Mouse (Mus musculus): ENCODE results near the gene Fkbp2.

The Fkbp2 gene

DNA sequence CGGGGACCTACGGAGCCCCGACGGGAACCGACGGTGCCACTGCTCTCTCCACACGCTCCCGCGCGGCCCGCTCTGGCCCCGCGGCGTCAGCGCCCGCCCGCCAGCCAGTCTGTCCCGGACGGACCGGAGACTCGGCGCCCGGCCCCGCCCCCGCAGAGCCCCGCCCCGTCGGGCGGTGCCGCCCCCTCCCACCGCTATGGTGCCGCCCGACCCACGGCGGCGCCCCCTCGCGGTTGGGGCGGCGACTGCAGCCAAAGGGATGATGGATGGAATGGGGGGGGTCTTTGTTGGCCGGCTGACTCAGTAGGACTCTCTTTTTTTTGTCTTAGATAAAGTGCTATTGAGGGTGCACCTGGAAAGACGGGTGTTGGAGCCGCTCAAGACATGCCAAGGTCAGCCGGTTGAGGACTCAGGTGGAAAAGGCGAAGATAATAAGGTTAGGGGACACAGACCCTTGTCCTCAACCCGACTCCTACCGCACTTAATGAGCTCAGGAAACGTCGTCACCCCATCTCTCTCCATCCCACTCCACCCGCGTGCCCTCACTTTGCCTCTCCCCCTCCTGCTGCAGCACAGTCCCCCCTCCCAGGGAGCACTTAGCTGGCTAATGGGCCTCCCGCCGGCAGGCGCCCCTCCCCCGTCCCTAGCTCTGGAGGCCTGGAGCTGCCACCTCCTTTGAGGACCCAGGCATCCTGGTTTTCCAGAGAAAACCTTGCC lies 10.5 kb downstream of the Fkbp2 start:
- DNase-seq, result peak; percentile 59

DNA sequence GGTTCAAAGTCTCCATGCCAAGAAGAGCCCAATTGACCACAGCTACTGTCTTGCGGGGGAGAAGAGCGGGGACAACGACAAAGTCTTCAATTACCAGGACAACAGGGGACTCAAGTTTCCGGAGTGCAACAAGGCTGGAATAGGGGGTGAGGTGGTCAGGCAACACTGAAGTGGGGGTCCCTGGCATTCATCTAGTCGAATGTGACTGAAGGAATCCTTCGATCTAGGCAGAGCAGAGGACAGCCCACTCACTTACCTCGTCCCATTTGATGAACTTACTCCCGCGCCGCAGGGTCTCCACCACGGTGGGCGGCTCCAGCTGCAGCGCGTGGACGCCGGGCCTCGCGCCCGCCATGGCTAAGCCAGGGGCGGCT lies 11.0 kb downstream of the Fkbp2 start:
- DNase-seq, result no peak

- no peak for DNase-seq
Observed at GRCm38 (mm10) chr19:6968491-6969271, 11.6 kb downstream of the Fkbp2 start.

DNA sequence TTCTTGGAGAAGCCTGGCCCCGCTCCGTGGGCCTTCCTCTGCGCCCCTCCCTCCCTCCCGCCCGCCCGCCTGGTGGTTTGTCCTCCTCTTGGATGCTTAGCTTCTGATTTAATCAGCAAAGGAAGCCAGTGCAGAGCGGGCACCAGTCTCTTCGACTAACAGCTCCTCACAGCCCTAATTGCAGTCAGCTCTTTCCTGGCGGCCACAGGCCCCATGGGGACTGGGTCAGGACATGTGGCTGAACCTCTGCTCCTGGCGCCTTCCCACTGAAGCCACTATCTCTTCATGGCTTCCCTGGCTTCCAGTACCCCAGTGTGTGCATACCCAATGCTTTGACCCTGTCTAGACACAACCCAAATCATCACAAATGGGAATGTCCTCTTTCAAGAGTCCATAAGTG lies 23.8 kb downstream of the Fkbp2 start:
- DNase-seq, result no peak

DNA sequence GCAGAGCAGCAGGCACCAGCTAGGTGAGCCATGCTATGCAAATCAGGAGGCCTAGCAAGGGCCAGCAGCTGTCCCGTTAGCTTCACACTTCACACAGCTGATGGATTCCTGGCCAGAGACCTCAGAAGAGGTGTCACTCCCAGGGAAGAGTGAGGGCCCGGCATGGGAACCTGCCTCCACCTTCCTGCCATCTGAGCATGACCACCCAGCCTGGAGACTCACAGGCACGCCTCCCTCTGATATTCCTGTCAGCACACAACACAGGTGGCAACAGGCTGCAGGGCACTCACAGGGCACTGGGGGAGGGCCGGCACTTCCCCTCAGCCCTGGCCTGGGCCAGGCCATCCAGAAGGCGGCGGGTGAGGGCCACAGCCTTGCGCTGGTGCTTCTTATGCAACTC lies 24.9 kb downstream of the Fkbp2 start:
- DNase-seq, result no peak

- no peak for DNase-seq
Observed at GRCm38 (mm10) chr19:6954046-6954445, 26.3 kb downstream of the Fkbp2 start.

- DNase-seq, result no peak
Observed at GRCm38 (mm10) chr19:6952712-6953037, 27.6 kb downstream of the Fkbp2 start.

DNA sequence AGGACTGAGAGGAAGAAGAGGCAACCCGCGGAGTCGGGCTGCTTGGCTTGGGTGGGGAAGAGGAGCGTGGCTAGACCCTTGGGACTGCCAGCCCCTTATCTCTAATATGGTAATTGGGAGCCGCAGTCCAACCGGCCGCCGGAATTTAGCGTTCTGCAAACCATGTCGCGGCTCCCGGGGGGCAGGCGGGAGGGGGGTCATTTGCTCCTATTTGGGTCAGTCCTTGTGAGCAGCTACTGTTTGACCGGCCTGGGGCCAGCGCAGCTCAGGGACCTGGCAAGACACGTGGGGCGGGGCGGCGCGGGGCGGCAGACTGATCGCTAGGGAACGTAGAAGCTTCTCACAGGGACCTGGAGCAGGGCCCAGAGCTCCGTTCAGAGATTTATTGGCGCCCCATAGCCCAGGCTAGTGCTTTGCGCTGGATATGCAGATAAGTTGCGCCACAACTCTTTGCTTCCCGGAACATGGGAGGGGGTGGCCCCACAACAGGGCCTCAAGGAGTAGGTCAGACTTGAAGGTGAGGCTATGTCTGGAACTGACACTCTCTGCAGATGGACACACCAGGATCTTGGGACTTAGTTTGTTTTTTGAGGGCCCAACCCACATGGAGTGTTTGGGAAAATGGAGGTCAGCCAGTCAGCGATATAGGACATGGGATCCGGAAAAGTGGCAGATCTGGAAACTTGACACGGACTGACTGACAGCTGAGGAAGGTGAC lies 28.1 kb downstream of the Fkbp2 start:
- peak; percentile 67 for DNase-seq

GRCm38 (mm10) chr19:6951381-6951968 lies 28.8 kb downstream of the Fkbp2 start:
- peak; percentile 82 for DNase-seq

- peak; percentile 52 for DNase-seq
Observed at GRCm38 (mm10) chr19:6950613-6951153, 29.6 kb downstream of the Fkbp2 start.

DNA sequence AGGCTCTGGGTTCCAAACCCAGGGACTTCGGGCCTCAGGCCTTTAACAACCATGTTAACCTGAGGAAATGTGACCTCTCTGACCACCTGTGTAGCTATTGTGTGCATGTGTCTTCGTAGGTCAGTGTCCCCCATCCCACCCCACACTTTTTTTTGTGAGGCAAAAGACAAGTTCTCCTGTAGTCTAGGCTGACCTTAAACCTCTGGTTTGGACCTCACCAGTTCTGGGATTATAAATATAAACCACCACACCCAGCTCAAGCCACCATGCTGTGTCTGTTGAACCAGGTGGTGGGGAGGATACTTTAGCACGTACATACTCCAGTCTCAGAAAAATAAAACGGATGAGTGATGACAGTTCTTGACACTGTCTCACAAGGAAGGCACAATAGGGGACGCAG lies 30.4 kb downstream of the Fkbp2 start:
- no peak for DNase-seq

GRCm38 (mm10) chr19:6949532-6949931 lies 30.8 kb downstream of the Fkbp2 start:
- DNase-seq, result no peak

DNA sequence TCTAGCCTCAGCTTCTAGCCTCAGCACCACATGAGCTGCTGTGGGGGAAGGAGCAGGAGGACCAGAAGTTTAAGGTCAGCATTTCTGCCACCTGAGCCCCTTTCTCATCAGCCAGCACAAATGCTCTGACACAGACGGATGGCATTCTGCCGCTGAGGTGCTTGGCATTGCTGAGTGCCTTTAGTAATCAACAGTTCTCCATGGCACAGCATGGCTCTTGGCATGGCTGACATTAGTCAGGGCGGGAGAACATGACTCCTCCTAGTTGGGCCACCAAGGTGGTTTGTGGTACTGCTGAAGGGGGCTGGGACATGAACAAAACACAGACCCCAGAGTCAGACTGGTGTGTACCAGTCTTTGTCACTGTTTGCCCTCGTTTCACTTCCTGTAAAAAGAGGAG lies 32.1 kb downstream of the Fkbp2 start:
- no peak for DNase-seq

GRCm38 (mm10) chr19:6947742-6948141 lies 32.6 kb downstream of the Fkbp2 start:
- DNase-seq, result no peak

- DNase-seq, result no peak
Observed at GRCm38 (mm10) chr19:6943709-6944108, 36.6 kb downstream of the Fkbp2 start.

GRCm38 (mm10) chr19:6942764-6943163 lies 37.5 kb downstream of the Fkbp2 start:
- no peak for DNase-seq

GRCm38 (mm10) chr19:6942249-6942691 lies 38.0 kb downstream of the Fkbp2 start, which contains the start of gene Gpr137:
TSS of gene Gpr137 (minus strand) at chr19:6942480.
- peak; percentile 80 for DNase-seq

- peak; percentile 98 for DNase-seq
Observed at GRCm38 (mm10) chr19:6941372-6942248, 38.7 kb downstream of the Fkbp2 start, which contains the start of gene Bad. TSS of gene Bad (plus strand) at chr19:6941861.

DNA sequence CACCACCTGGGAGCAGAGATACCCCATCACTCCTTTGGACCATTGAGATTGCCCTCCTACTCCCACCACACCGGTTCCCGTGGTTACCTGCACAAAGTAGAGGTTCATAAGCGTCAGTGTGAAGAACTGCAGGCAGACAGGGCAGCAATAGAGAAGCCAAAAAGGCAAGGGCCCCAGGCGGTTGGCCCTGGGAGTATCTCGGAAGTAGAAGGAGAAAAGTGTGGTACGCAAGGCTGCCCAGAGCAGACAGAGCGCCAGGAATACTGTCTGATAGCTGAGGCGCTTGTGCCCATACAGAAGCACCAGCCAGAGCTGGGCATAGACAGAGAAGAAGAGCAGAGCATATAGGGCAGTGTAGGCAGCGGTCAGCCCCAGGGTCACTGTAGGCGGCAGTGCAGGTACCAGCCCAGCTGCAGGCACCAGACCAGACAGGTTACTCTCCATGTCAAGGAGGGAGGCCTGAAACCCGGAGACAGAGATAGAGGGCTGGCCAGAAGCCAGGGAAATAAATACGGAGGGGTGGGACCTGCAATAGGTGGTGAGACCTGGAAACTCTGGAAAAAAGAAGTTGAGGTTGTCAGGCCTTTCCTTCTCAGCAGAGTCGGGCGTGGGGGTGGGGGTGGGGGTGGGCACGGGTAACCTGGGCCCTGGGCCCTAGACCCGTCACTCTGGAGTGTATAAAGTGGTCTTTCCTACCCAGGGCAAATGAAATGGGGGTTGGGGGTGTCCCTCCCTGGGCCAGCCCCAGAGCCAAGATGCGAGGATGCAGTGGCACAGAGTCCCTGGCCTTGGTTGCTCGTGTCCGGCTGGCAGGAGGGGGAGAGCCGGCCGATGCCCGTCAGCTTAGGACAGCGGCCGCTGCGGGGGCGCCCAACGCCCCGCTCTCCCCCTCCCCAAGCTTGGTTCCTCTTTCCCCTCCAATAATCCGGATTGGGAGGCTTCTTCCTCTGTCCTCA lies 39.6 kb downstream of the Fkbp2 start:
- DNase-seq, result no peak

GRCm38 (mm10) chr19:6939106-6940002 lies 40.9 kb downstream of the Fkbp2 start:
- no peak for DNase-seq
